Mouse (Mus musculus) forebrain, embryonic 14.5 days (tissue): Measurements from ENCODE around the gene Gm42906. TPM values are rescaled to one million over a fixed set of nuclear protein-coding genes. Genes with fewer than 3 reads are reported as not detected.

ENCODE experiments used
- ATAC-seq: fragments of 200-750 bp; cut with Nextera tagmentation; 2 replicates; pipeline ENCODE4 v1.8.0; 2017; ENCODE audit warnings: mild to moderate bottlenecking, moderate library complexity
- DNase-seq: peaks from one replicate; pipeline ENCODE4 v3.0.0-alpha.2; 2015; ENCODE audit warnings: low spot score
- H3K27ac ChIP-seq: fragments of 300-500 bp; sonication (generic); 2 replicates; pipeline ENCODE4 v1.5.1; 2014; ENCODE audit warnings: low read depth, mild to moderate bottlenecking, control low read depth, low read length, moderate library complexity
- H3K27me3 ChIP-seq: fragments of 300-500 bp; sonication (generic); replicated peaks from 2 replicates; pipeline ENCODE4 v1.6.1; 2014; ENCODE audit warnings: low read length, control low read depth, mixed read lengths; ENCODE audit not compliant: control insufficient read depth, insufficient read depth
- H3K36me3 ChIP-seq: fragments of 300-500 bp; sonication (generic); 2 replicates; pipeline ENCODE4 v1.6.1; 2014; ENCODE audit warnings: low read length, control low read depth; ENCODE audit not compliant: control insufficient read depth, insufficient read depth
- H3K4me1 ChIP-seq: fragments of 300-500 bp; sonication (generic); 2 replicates; pipeline ENCODE4 v1.6.1; 2014; ENCODE audit warnings: antibody characterized with exemption, low read length, control low read depth; ENCODE audit not compliant: control insufficient read depth, insufficient read depth
- H3K4me2 ChIP-seq: fragments of 300-500 bp; sonication (generic); 2 replicates; pipeline ENCODE4 v1.6.1; 2014; ENCODE audit warnings: mild to moderate bottlenecking, control low read depth, low read length
- H3K4me3 ChIP-seq: fragments of 300-500 bp; sonication (generic); 2 replicates; pipeline ENCODE4 v1.5.1; 2014; ENCODE audit warnings: low read depth, low read length, control low read depth
- H3K9ac ChIP-seq: fragments of 300-500 bp; sonication (generic); 2 replicates; pipeline ENCODE4 v1.6.1; 2014; ENCODE audit warnings: mild to moderate bottlenecking, low read length, control low read depth, moderate library complexity
- H3K9me3 ChIP-seq: fragments of 300-500 bp; sonication (generic); replicated peaks from 2 replicates; pipeline ENCODE4 v1.6.1; 2016; ENCODE audit warnings: low read length, control low read depth, mixed read lengths; ENCODE audit not compliant: control insufficient read depth
- WGBS: fragments of 180-500 bp; shearing (Covaris S2); extraction: QIAGEN DNeasy Blood & Tissue Kit; methylation state at CpG from one replicate; pipeline ENCODE4 v1.1.7; 2014; 5-methylcytosine and 5-hydroxymethylcytosine counted together
- polyA plus RNA-seq: library from polyadenylated mRNA; unstranded; fragments of >200 nt; fragmentation: Nextera tagmentation; extraction: Ambion mirVana; gene quantifications from 2 replicates; pipeline ENCODE4 v1.2.1, GENCODE M21; 2014

The Gm42906 gene
- polyA plus RNA-seq, result not detected in 2 replicates

- no peaks in the 10 kb centered on the region for H3K9me3 ChIP-seq
- no peaks in the 10 kb centered on the region for H3K27me3 ChIP-seq
- no peak for DNase-seq
- no peak within 1 kb of the TSS for H3K9ac ChIP-seq
- H3K36me3 ChIP-seq, result no peaks in the 10 kb centered on the region
- WGBS, result 69% methylated on average over 3 of the region's 3 CpGs
- no peaks in the 10 kb centered on the region for H3K4me1 ChIP-seq
- no peak within 1 kb of the TSS for H3K4me2 ChIP-seq
- no peak for ATAC-seq
- H3K27ac ChIP-seq, result no peak within 1 kb of the TSS
- no peak within 1 kb of the TSS for H3K4me3 ChIP-seq
These were observed at the start of gene Gm42906 for GRCm38 (mm10) chr5:151428113-151428756. Gene Gm42906 (minus strand): TSS chr5:151428163.

DNA sequence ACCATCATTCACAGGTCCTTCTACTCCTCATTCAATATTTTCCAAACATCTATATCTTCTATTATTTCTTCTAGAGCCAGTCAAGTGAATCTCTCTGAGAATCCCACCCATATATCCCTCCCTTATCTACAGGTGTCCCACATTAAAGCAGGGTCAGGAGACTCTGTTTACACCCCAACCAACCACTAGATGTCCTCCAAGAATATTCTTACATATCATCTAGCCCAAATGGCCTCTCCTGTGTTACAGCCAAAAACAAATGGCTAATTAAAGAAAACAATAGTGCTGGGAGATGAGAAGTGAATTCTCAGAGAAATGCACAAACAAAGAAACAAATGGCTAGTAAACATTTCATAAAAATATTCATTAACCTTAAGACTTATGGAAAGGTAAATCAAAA is 17.7 kb upstream of the Gm42906 start:
- no peaks in the 10 kb centered on the region for H3K27me3 ChIP-seq
- H3K4me1 ChIP-seq, result no peaks in the 10 kb centered on the region
- no peak overlapping the region for H3K4me2 ChIP-seq
- ATAC-seq (no peak), DNase-seq (no peak)
- no peaks in the 10 kb centered on the region for H3K36me3 ChIP-seq
- no peak overlapping the region for H3K9ac ChIP-seq
- no peak overlapping the region for H3K4me3 ChIP-seq
- H3K27ac ChIP-seq, result no peak overlapping the region
- no peaks in the 10 kb centered on the region for H3K9me3 ChIP-seq

GRCm38 (mm10) chr5:151435106-151435505 is 7.1 kb upstream of the Gm42906 start:
- ATAC-seq (no peak), DNase-seq (no peak)
- Histone ChIP-seq H3K4me1 (no peaks in the 10 kb centered on the region), H3K27ac (no peak overlapping the region), H3K4me3 (no peak overlapping the region), H3K4me2 (no peak overlapping the region), H3K9me3 (no peaks in the 10 kb centered on the region), H3K27me3 (no peaks in the 10 kb centered on the region), H3K36me3 (no peaks in the 10 kb centered on the region), H3K9ac (no peak overlapping the region)

DNA sequence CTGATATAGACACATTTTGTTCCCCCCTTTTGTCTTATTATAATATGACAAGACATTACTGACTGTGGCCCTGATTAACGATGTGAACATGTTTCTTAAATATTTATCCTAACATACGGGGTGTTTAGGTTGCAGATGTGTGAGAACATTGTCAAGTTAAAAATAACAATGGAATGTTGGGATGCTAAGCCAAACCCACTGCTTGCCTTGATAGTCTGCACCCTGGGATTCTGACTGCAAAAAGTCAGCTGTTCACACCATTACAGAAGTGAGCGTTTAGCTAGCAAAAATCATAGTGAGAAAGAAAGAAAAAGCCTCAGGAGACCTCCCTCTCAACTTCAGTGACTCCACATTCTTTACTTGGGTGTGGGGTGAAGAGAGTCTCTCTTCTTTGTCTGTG is 1.5 kb downstream of the Gm42906 start:
- H3K4me1 ChIP-seq, result no peaks in the 10 kb centered on the region
- no peak overlapping the region for H3K9ac ChIP-seq
- 79% methylated on average over 3 of the region's 3 CpGs for WGBS
- DNase-seq (no peak), ATAC-seq (no peak)
- no peaks in the 10 kb centered on the region for H3K9me3 ChIP-seq
- no peak overlapping the region for H3K4me2 ChIP-seq
- H3K27me3 ChIP-seq, result no peaks in the 10 kb centered on the region
- H3K36me3 ChIP-seq, result no peaks in the 10 kb centered on the region
- H3K4me3 ChIP-seq, result no peak overlapping the region
- H3K27ac ChIP-seq, result no peak overlapping the region

DNA sequence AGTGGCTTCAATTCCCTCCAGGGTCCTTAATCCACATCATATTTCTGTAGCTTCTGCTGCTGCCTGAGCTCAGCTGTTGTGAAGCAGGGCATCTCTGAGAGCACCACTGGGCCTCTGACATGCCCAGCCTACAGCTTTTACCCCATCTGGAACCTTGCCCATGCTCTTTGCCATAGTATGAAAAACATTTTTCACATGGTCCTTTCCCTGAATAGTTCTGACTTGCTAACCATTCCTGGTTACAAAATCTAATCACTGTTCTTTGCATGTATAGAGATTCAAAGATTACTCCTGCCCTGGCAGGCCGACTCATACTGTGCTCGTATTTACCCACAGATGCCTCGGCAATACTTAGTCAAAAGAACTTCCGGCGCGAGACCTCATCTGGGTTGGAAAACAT is 5.3 kb downstream of the Gm42906 start:
- Histone ChIP-seq H3K27me3 (no peaks in the 10 kb centered on the region), H3K27ac (no peak overlapping the region), H3K9me3 (no peaks in the 10 kb centered on the region), H3K4me2 (no peak overlapping the region), H3K4me1 (no peaks in the 10 kb centered on the region), H3K9ac (no peak overlapping the region), H3K36me3 (no peaks in the 10 kb centered on the region), H3K4me3 (no peak overlapping the region)
- DNase-seq (no peak), ATAC-seq (no peak)
- WGBS, result 92% methylated on average over 6 of the region's 6 CpGs

GRCm38 (mm10) chr5:151421859-151422258 is 6.1 kb downstream of the Gm42906 start:
- WGBS, result 64% methylated on average over 7 of the region's 7 CpGs
- Histone ChIP-seq H3K4me1 (no peaks in the 10 kb centered on the region), H3K9me3 (no peaks in the 10 kb centered on the region), H3K4me3 (no peak overlapping the region), H3K4me2 (no peak overlapping the region), H3K27me3 (no peaks in the 10 kb centered on the region), H3K36me3 (no peaks in the 10 kb centered on the region), H3K27ac (no peak overlapping the region), H3K9ac (no peak overlapping the region)
- DNase-seq, result no peak
- no peak for ATAC-seq

- Histone ChIP-seq H3K4me2 (no peak overlapping the region), H3K27ac (no peak overlapping the region), H3K4me1 (no peaks in the 10 kb centered on the region), H3K9ac (no peak overlapping the region), H3K27me3 (no peaks in the 10 kb centered on the region), H3K36me3 (no peaks in the 10 kb centered on the region), H3K9me3 (no peaks in the 10 kb centered on the region), H3K4me3 (no peak overlapping the region)
- 89% methylated on average over 2 of the region's 2 CpGs for WGBS
- DNase-seq (no peak), ATAC-seq (no peak)
These were observed 9.4 kb downstream of the Gm42906 start for GRCm38 (mm10) chr5:151418551-151418950.

DNA sequence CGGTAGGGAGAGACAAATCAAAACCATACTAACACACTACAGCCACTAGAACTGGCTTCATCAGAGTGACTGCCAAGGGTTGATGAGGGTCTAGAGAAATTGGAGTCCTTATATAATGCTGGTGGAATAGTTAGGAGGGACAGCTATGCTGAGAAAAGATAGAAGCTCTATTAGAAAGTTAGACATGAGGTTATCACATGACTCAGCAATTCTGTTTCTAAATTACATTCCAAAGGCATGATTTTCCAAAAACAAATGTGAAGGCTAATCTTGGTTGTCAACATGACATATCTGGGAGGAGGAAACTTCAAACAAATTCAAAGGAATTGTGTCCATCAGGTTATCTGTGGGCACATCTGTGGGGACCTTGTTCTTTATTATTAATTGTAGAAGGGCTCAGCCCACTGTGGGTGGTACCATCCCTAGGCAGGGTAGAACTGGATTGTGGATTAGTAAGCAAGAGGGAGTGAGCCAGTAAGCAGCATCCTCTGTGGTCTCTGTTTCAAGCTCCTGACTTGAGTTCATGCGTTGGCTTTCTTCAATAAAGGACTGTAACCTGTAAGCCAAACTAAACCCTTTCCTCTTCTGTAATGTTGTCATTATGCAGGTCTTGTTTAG is 10.4 kb downstream of the Gm42906 start:
- H3K4me2 ChIP-seq, result no peak overlapping the region
- DNase-seq, result no peak
- no peaks in the 10 kb centered on the region for H3K9me3 ChIP-seq
- H3K27me3 ChIP-seq, result peaks cover under 1% of the 10 kb centered on the region; the same call in 1 of the 2 replicates
- no peak for ATAC-seq
- WGBS, result 84% methylated on average over 2 of the region's 2 CpGs
- H3K36me3 ChIP-seq, result no peaks in the 10 kb centered on the region
- no peak overlapping the region for H3K9ac ChIP-seq
- H3K4me1 ChIP-seq, result no peaks in the 10 kb centered on the region
- no peak overlapping the region for H3K27ac ChIP-seq
- no peak overlapping the region for H3K4me3 ChIP-seq

DNA sequence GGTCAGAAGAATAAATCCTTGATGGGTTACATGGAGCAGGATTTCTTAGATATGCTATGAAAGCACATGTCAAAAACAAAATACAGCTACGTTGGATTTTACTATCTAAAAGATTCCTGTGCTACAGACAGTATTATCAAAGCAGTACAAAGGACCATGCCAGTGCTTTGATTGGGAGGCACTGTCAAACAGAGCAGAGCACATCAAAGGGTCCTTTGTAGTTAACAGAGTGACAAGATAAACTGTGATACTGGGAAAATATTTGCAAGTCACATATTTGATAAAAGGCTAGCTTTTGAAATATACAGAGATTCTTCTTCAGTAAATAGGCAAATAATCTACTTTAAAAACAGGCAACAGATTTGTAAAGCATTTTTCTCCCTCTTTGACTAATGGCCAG is 11.0 kb downstream of the Gm42906 start:
- no peak for ATAC-seq
- Histone ChIP-seq H3K4me3 (no peak overlapping the region), H3K4me2 (no peak overlapping the region), H3K36me3 (no peaks in the 10 kb centered on the region), H3K27me3 (peaks cover 6% of the 10 kb centered on the region; the same call in 1 of the 2 replicates), H3K4me1 (no peaks in the 10 kb centered on the region), H3K27ac (no peak overlapping the region), H3K9ac (no peak overlapping the region), H3K9me3 (no peaks in the 10 kb centered on the region)
- WGBS, result 52% methylated on average over 1 of the region's 1 CpGs
- no peak for DNase-seq
